Mouse (Mus musculus) forebrain, postnatal 0 days (tissue): Measurements from ENCODE around the gene Necab3. TPM values are rescaled to one million over a fixed set of nuclear protein-coding genes. Genes with fewer than 3 reads are reported as not detected.

ENCODE experiments used
- ATAC-seq: fragments of 200-750 bp; cut with Nextera tagmentation; 2 replicates; pipeline ENCODE4 v1.8.0; 2017; ENCODE audit warnings: mild to moderate bottlenecking, moderate library complexity
- DNase-seq: peaks from one replicate; pipeline ENCODE4 v3.0.0-alpha.2; 2015
- H3K27ac ChIP-seq: fragments of 300-500 bp; sonication (generic); 2 replicates; pipeline ENCODE4 v1.5.1; 2014; ENCODE audit warnings: low read depth, mild to moderate bottlenecking, antibody characterized with exemption, low read length, moderate library complexity, mixed read lengths
- H3K27me3 ChIP-seq: fragments of 300-500 bp; sonication (generic); 2 replicates; pipeline ENCODE4 v1.6.1; 2014; ENCODE audit warnings: mild to moderate bottlenecking, low read length, mixed read lengths; ENCODE audit not compliant: insufficient read depth
- H3K36me3 ChIP-seq: fragments of 300-500 bp; sonication (generic); 2 replicates; pipeline ENCODE4 v1.6.1; 2014; ENCODE audit warnings: mild to moderate bottlenecking, moderate library complexity; ENCODE audit not compliant: insufficient read depth
- H3K4me1 ChIP-seq: fragments of 300-500 bp; sonication (generic); 2 replicates; pipeline ENCODE4 v1.6.1; 2014; ENCODE audit warnings: antibody characterized with exemption; ENCODE audit not compliant: insufficient read depth
- H3K4me2 ChIP-seq: fragments of 300-500 bp; sonication (generic); 2 replicates; pipeline ENCODE4 v1.6.1; 2014; ENCODE audit warnings: low read depth, mild to moderate bottlenecking, moderate library complexity
- H3K4me3 ChIP-seq: fragments of 300-500 bp; sonication (generic); 2 replicates; pipeline ENCODE4 v1.5.1; 2014; ENCODE audit warnings: low read depth, low read length, mixed read lengths
- H3K9ac ChIP-seq: fragments of 300-500 bp; sonication (generic); 2 replicates; pipeline ENCODE4 v1.6.1; 2014; ENCODE audit warnings: mild to moderate bottlenecking
- H3K9me3 ChIP-seq: fragments of 300-500 bp; sonication (generic); 2 replicates; pipeline ENCODE4 v1.6.1; 2016; ENCODE audit warnings: low read length
- CTCF ChIP-seq: sonication (generic); IDR thresholded peaks from 2 replicates; pipeline ENCODE4 v1.5.1; 2016; ENCODE audit warnings: antibody characterized with exemption, control low read depth, low read depth
- WGBS: fragments of 180-500 bp; shearing (Covaris S2); extraction: QIAGEN DNeasy Blood & Tissue Kit; methylation state at CpG from one replicate; pipeline ENCODE4 v1.1.7; 2014; 5-methylcytosine and 5-hydroxymethylcytosine counted together
- polyA plus RNA-seq: library from polyadenylated mRNA; unstranded; fragments of >200 nt; fragmentation: Nextera tagmentation; extraction: Ambion mirVana; gene quantifications from 2 replicates; pipeline ENCODE4 v1.2.1, GENCODE M21; 2015
- total RNA-seq: library from RNA; depleted of rRNA; stranded (reverse); fragments of >200 nt; gene quantifications from 2 replicates; pipeline ENCODE4 v1.2.3, GENCODE M21; 2014

Necab3 gene
- total and polyA plus RNA-seq, 2 experiments from 2014 or later = 14.5 to 17.2 TPM

DNA sequence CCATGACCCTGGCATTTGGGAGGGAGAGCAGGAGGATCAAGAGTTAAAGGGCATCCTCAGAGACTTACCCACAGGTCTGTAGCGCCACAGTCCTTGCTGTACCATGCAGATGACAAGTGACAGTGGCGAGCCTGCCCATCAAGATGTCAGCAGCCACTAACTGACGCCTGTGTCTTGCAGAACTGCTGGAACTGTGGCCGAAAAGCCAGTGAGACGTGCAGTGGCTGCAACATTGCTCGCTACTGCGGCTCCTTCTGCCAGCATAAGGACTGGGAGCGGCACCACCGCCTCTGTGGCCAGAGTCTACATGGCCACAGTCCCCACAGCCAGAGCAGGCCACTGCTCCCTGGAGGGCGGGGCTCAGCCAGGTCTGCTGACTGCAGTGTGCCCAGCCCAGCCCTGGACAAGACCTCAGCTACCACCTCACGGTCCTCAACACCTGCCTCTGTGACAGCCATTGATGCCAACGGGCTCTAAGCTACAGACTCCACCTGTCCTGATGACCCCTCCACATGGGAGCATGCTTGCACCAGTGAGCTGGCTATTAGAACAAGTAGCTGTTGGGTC lies 23.9 kb downstream of the Necab3 start:
- Histone ChIP-seq H3K27me3 (no peaks in the 10 kb centered on the region), H3K9me3 (no peaks in the 10 kb centered on the region), H3K4me1 (peaks cover 10% of the 10 kb centered on the region; the same call in 1 of the 2 replicates), H3K4me2 (no peak overlapping the region), H3K27ac (no peak overlapping the region), H3K9ac (no peak overlapping the region), H3K36me3 (peaks cover 40% of the 10 kb centered on the region), H3K4me3 (no peak overlapping the region)
- DNase-seq (no peak), ATAC-seq (no peak)
- WGBS = 95% methylated on average over 12 of the region's 12 CpGs
- no peak for TF ChIP-seq CTCF

DNA sequence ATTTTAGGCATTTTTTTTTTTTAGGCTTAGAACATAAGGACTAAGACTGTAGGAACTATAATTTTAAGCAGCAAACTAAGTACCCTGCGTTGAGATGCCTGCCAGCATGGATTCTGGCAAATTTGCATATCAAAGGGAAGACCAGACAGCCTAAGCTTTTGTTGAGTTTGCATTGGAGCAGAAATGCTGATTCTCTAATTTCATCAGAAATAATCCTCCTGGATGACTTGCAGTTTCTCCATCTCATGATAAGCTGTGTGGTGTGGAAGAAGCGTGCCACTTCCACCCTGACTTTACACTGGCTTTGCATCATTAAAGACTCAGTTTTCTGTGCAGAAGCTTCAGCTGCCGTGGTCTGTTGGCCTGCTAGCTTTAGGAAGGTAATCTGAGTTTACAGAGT lies 25.8 kb downstream of the Necab3 start:
- peak; percentile 42; the same call in 1 of the 2 replicates for ATAC-seq
- Histone ChIP-seq H3K4me2 (no peak overlapping the region), H3K27me3 (no peaks in the 10 kb centered on the region), H3K4me3 (no peak overlapping the region), H3K36me3 (peaks cover 48% of the 10 kb centered on the region), H3K27ac (peak overlapping the region; percentile 16; the same call in 1 of the 2 replicates), H3K9ac (no peak overlapping the region), H3K9me3 (no peaks in the 10 kb centered on the region), H3K4me1 (0 out of 2 replicates have a peak, but pooled peaks cover 3% of the 10 kb centered on the region)
- TF ChIP-seq CTCF = no peak
- 17% methylated on average over 3 of the region's 3 CpGs for WGBS
- peak; percentile 48 for DNase-seq

DNA sequence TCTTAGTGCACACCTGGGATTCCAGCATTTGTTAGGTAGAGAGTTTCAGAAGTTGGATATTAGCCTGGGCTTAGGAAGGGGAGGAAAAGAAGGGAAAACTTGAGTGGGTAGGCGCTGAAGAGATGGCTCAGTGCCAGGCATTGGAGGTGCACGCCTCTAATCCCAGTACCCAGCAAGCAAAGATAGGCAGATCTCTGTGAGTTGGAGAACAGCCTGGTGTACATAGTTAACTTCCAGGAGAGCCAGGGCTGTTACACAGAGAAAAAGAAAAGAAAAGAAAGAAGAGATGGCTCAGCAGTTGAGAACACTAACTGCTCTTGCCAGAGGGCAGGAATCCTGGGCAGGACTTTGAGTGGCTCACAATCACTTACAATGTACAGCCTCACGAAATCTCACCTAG lies 32.2 kb downstream of the Necab3 start:
- Histone ChIP-seq H3K9me3 (no peaks in the 10 kb centered on the region), H3K4me2 (no peak overlapping the region), H3K4me3 (no peak overlapping the region), H3K9ac (no peak overlapping the region), H3K27me3 (no peaks in the 10 kb centered on the region), H3K27ac (no peak overlapping the region), H3K4me1 (no peaks in the 10 kb centered on the region), H3K36me3 (peaks cover 48% of the 10 kb centered on the region)
- ATAC-seq (no peak), DNase-seq (no peak)
- no peak for TF ChIP-seq CTCF
- 35% methylated on average over 3 of the region's 3 CpGs for WGBS

DNA sequence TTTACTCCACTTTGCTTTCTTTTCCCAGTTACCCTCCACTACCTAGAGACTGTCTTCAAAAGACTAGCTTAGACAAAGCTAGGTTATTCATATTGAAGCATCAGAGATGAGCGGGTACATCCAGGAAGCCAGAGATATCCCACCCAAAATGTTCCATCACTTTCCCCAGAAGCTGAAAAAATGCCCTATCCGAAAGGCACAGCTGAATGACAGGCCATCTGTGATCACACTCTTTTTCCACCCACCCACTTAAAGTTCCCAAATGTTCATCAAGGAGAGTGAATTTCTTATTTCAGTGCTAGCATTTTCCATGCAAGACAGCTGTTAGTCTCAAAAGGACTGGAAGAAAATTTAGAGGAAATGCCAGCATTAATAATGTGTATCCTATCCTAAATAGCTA lies 33.4 kb downstream of the Necab3 start:
- H3K4me1 ChIP-seq = no peaks in the 10 kb centered on the region
- peaks cover 37% of the 10 kb centered on the region for H3K36me3 ChIP-seq
- H3K27me3 ChIP-seq = no peaks in the 10 kb centered on the region
- no peaks in the 10 kb centered on the region for H3K9me3 ChIP-seq
- H3K9ac ChIP-seq = no peak overlapping the region
- 74% methylated on average over 2 of the region's 2 CpGs for WGBS
- ATAC-seq (peak; percentile 53; the same call in 1 of the 2 replicates), DNase-seq (peak; percentile 55)
- no peak overlapping the region for H3K4me3 ChIP-seq
- H3K27ac ChIP-seq = peak overlapping the region; percentile 35; the same call in 1 of the 2 replicates
- TF ChIP-seq CTCF = no peak
- H3K4me2 ChIP-seq = no peak overlapping the region

DNA sequence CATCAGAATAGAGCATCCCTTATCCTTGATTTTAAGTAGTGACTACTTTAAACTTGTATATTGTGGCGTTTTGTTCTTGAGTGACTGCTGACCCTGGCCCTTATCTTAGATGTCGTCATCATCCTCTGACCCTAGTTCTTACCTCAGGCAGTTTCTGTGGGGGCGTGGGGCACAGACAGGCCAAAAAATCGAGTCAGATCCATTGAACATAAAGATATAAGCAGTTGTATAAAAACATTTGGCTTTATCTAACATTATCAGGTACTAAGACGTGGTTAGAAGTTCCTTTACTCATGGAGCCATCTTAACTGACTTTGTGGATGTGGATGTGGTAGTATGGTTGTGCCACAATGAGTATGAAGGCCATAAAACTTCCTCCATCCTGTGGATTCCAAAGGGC lies 36.4 kb downstream of the Necab3 start:
- Histone ChIP-seq H3K9ac (no peak overlapping the region), H3K4me3 (no peak overlapping the region), H3K27me3 (no peaks in the 10 kb centered on the region), H3K9me3 (no peaks in the 10 kb centered on the region), H3K4me2 (no peak overlapping the region), H3K27ac (no peak overlapping the region), H3K36me3 (peaks cover 37% of the 10 kb centered on the region), H3K4me1 (no peaks in the 10 kb centered on the region)
- TF ChIP-seq CTCF = no peak
- DNase-seq = no peak
- 95% methylated on average over 5 of the region's 5 CpGs for WGBS
- ATAC-seq = no peak

DNA sequence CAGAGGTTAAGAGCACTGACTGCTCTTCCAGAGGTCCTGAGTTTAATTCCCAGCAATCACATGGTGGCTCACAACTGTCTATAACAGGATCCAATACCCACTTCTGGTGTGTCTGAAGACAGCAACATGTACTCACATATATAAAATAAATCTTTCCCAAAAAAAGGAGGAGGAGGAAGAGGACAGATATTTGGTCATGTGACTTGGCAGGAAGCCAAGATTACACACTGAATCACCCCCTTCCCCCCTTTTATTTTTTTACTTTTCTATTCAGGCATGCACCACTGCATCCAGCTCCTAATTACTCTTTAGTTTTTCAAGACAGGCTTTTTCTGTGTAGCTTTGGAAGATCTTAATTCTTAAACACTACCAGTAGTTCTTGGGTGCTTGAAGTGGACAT lies 37.2 kb downstream of the Necab3 start:
- no peak for TF ChIP-seq CTCF
- H3K27ac ChIP-seq = no peak overlapping the region
- ATAC-seq = no peak
- DNase-seq = no peak
- H3K36me3 ChIP-seq = peaks cover 44% of the 10 kb centered on the region
- H3K27me3 ChIP-seq = no peaks in the 10 kb centered on the region
- H3K9ac ChIP-seq = no peak overlapping the region
- no peak overlapping the region for H3K4me2 ChIP-seq
- no peak overlapping the region for H3K4me3 ChIP-seq
- H3K4me1 ChIP-seq = no peaks in the 10 kb centered on the region
- H3K9me3 ChIP-seq = no peaks in the 10 kb centered on the region

DNA sequence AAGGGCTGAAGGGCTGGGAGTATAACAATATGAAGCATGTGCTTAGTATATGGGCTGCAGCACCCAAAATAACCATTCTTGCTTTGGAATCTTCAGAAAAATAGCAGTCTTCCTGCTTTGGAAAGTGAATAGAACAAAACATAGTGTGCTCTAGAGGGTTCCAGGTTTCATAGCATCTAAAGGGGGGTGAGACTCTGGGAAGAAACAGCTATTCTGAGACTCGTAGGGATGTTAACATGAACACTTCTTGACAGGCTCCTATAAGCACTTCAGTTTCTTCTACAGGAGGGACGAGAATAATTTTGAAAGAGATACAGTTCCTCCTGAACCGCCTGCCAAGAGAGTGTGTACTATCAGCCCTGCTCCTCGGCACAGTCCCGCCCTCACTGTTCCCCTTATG lies 41.3 kb downstream of the Necab3 start:
- Histone ChIP-seq H3K27ac (no peak overlapping the region), H3K27me3 (no peaks in the 10 kb centered on the region), H3K4me2 (no peak overlapping the region), H3K9me3 (no peaks in the 10 kb centered on the region), H3K4me1 (no peaks in the 10 kb centered on the region), H3K4me3 (no peak overlapping the region), H3K9ac (no peak overlapping the region), H3K36me3 (peaks cover 21% of the 10 kb centered on the region)
- TF ChIP-seq CTCF = no peak
- WGBS = 93% methylated on average over 5 of the region's 5 CpGs
- DNase-seq (no peak), ATAC-seq (no peak)
